Mouse (Mus musculus): ENCODE measurements at regions not wholly inside any gene's neighbourhood (a gene's known extent, or its start where the extent isn't known, plus 50 kb on each side); places are given as distances from the start of the nearest gene placed in this dataset.

DNA sequence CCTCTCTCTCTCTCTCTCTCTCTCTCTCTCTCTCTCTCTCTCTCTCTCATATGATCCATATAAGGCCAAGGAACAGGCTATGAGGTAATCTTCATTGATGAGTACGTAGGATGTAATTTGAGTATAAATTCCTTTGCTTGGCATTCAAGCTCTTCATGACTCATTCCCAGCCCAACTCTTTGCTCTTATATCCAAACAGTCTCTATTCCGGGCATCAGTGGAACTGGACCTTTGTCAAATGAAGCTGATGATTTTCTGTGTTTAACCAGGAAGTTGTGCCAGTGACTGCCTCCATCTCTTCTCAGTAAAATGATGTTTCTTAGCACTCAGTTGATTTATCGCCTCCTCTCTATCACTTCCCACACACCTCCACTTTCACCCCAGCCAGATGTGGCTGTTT, 132.4 kb upstream of the Nmur2 start:
- Histone ChIP-seq H3K79me3 (ENCODE audit: low read depth) (no peaks in the 10 kb centered on the region), H3K4me3 (ENCODE audit: insufficient read depth, poor library complexity, severe bottlenecking) (no peak overlapping the region), H3ac (ENCODE audit: control insufficient read depth, insufficient read length, low read depth) (no peak overlapping the region), H3K36me3 (ENCODE audit: control insufficient read depth, insufficient read depth) (no peaks in the 10 kb centered on the region), H3K79me2 (ENCODE audit: control insufficient read depth, insufficient read depth) (no peaks in the 10 kb centered on the region), H3K27me3 (ENCODE audit: control insufficient read depth, insufficient read depth, insufficient read length) (no peaks in the 10 kb centered on the region)
- TF ChIP-seq CTCF (IDR thresholded peaks at IDR 0.05; ENCODE audit: control insufficient read depth, insufficient read depth, insufficient read length) (no peak), MAX (IDR thresholded peaks at IDR 0.05) (no peak), FOSL1 (IDR thresholded peaks at IDR 0.05; ENCODE audit: insufficient read depth, low read length, poor library complexity, severe bottlenecking) (no peak), USF1 (IDR thresholded peaks at IDR 0.05; ENCODE audit: low read depth) (no peak), MYOG (IDR thresholded peaks at IDR 0.05; ENCODE audit: control insufficient read depth, extremely low read depth, insufficient read length) (no peak), MYOD1 (IDR thresholded peaks at IDR 0.05; ENCODE audit: control insufficient read depth, insufficient read length, low read depth) (no peak), CEBPB (IDR thresholded peaks at IDR 0.05; ENCODE audit: low read depth) (no peak)

- TF ChIP-seq MYOD1 (IDR thresholded peaks at IDR 0.05; ENCODE audit: control insufficient read depth, insufficient read length, low read depth) (no peak), CEBPB (IDR thresholded peaks at IDR 0.05; ENCODE audit: low read depth) (no peak), FOSL1 (IDR thresholded peaks at IDR 0.05; ENCODE audit: insufficient read depth, low read length, poor library complexity, severe bottlenecking) (no peak), MAX (IDR thresholded peaks at IDR 0.05) (no peak), USF1 (IDR thresholded peaks at IDR 0.05; ENCODE audit: low read depth) (no peak), MYOG (IDR thresholded peaks at IDR 0.05; ENCODE audit: control insufficient read depth, extremely low read depth, insufficient read length) (no peak), CTCF (IDR thresholded peaks at IDR 0.05; ENCODE audit: control insufficient read depth, insufficient read depth, insufficient read length) (no peak)
- H3K79me2 ChIP-seq (ENCODE audit: control insufficient read depth, insufficient read depth) = no peaks in the 10 kb centered on the region
- no peaks in the 10 kb centered on the region for H3K27me3 ChIP-seq (ENCODE audit: control insufficient read depth, insufficient read depth, insufficient read length)
- no peak overlapping the region for H3ac ChIP-seq (ENCODE audit: control insufficient read depth, insufficient read length, low read depth)
- H3K79me3 ChIP-seq (ENCODE audit: low read depth) = no peaks in the 10 kb centered on the region
- no peak overlapping the region for H3K4me3 ChIP-seq (ENCODE audit: insufficient read depth, poor library complexity, severe bottlenecking)
- H3K36me3 ChIP-seq (ENCODE audit: control insufficient read depth, insufficient read depth) = no peaks in the 10 kb centered on the region
Measured at GRCm38 (mm10) chr11:56169576-56169975, 128.8 kb upstream of the Nmur2 start.

DNA sequence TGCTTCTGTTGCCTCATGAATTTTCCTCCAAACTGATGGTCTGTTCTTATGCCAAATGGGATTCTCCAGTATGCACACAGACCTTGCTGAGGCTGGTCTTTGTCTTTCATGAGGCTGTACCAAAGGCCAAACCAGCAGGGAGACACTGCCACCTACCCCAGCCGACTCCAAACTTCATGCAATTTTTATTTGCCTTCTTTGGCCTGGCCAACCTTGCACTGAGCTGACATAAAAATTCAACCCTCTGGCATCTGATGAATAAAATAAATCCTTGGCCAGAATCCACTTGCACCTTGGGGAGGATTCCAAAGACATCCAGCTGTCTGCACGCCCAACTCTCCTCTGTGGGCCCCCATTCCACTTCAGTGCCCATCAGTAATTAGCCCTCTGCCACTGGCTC, 126.0 kb upstream of the Nmur2 start:
- Histone ChIP-seq H3K36me3 (ENCODE audit: control insufficient read depth, insufficient read depth) (no peaks in the 10 kb centered on the region), H3K27me3 (ENCODE audit: control insufficient read depth, insufficient read depth, insufficient read length) (no peaks in the 10 kb centered on the region), H3K79me2 (ENCODE audit: control insufficient read depth, insufficient read depth) (no peaks in the 10 kb centered on the region), H3K4me3 (ENCODE audit: insufficient read depth, poor library complexity, severe bottlenecking) (no peak overlapping the region), H3ac (ENCODE audit: control insufficient read depth, insufficient read length, low read depth) (no peak overlapping the region), H3K79me3 (ENCODE audit: low read depth) (no peaks in the 10 kb centered on the region)
- TF ChIP-seq MYOG (IDR thresholded peaks at IDR 0.05; ENCODE audit: control insufficient read depth, extremely low read depth, insufficient read length) (no peak), FOSL1 (IDR thresholded peaks at IDR 0.05; ENCODE audit: insufficient read depth, low read length, poor library complexity, severe bottlenecking) (no peak), MYOD1 (IDR thresholded peaks at IDR 0.05; ENCODE audit: control insufficient read depth, insufficient read length, low read depth) (no peak), USF1 (IDR thresholded peaks at IDR 0.05; ENCODE audit: low read depth) (no peak), CEBPB (IDR thresholded peaks at IDR 0.05; ENCODE audit: low read depth) (no peak)

DNA sequence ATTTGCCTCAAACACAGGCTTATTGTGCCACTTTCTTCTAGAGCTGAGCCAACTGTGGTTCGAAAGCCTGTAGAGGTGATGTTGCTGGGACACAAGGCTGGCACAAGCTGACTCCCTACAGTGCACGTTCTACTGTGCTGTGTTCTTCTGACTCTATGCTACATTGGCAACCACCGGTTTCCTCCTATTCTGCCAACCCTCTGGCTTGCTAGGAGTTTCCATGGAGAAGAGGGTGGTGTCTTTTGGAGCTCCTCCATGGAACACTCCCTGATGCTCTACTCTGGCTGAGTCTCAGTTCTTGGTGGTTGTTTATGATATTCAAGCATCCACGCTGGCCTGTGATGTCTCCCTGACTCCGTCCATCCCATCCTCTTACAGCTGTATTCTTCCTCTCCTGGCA, 124.9 kb upstream of the Nmur2 start:
- no peak for TF ChIP-seq FOSL1 (IDR thresholded peaks at IDR 0.05; ENCODE audit: insufficient read depth, low read length, poor library complexity, severe bottlenecking)
- H3K79me2 ChIP-seq (ENCODE audit: control insufficient read depth, insufficient read depth) = no peaks in the 10 kb centered on the region

DNA sequence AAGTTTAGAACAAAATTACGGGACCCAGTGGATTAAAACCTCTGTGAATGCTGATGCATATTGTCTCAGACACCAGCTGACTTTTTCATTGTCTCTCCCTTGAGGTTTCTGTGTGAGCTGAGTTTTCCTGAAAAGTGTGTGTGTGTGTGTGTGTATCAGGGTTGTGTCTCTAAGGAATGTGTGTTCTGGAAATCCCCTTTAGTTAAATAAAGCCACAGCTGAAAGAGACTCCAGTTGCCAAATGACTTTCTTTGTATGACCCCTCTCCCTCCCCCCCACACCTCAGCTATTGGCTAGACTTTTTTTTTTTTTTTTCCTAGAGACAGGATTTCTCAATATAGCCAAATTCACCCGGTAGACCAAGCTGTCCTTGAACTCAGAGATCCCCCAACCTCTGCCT, 119.5 kb upstream of the Nmur2 start:
- Histone ChIP-seq H3K79me2 (ENCODE audit: control insufficient read depth, insufficient read depth) (no peaks in the 10 kb centered on the region), H3K79me3 (ENCODE audit: low read depth) (no peaks in the 10 kb centered on the region), H3K27me3 (ENCODE audit: control insufficient read depth, insufficient read depth, insufficient read length) (no peaks in the 10 kb centered on the region), H3K4me3 (ENCODE audit: insufficient read depth, poor library complexity, severe bottlenecking) (no peak overlapping the region), H3ac (ENCODE audit: control insufficient read depth, insufficient read length, low read depth) (no peak overlapping the region), H3K36me3 (ENCODE audit: control insufficient read depth, insufficient read depth) (no peaks in the 10 kb centered on the region)
- TF ChIP-seq CTCF (IDR thresholded peaks at IDR 0.05; ENCODE audit: control insufficient read depth, insufficient read depth, insufficient read length) = no peak
- no peak for TF ChIP-seq MAX (IDR thresholded peaks at IDR 0.05)
- no peak for TF ChIP-seq USF1 (IDR thresholded peaks at IDR 0.05; ENCODE audit: low read depth)

More for the DNA sequence above, 124.9 kb upstream of the Nmur2 start:
- Histone ChIP-seq H3K79me3 (ENCODE audit: low read depth) (no peaks in the 10 kb centered on the region), H3K4me3 (ENCODE audit: insufficient read depth, poor library complexity, severe bottlenecking) (no peak overlapping the region), H3K36me3 (ENCODE audit: control insufficient read depth, insufficient read depth) (no peaks in the 10 kb centered on the region), H3ac (ENCODE audit: control insufficient read depth, insufficient read length, low read depth) (no peak overlapping the region), H3K27me3 (ENCODE audit: control insufficient read depth, insufficient read depth, insufficient read length) (no peaks in the 10 kb centered on the region)

DNA sequence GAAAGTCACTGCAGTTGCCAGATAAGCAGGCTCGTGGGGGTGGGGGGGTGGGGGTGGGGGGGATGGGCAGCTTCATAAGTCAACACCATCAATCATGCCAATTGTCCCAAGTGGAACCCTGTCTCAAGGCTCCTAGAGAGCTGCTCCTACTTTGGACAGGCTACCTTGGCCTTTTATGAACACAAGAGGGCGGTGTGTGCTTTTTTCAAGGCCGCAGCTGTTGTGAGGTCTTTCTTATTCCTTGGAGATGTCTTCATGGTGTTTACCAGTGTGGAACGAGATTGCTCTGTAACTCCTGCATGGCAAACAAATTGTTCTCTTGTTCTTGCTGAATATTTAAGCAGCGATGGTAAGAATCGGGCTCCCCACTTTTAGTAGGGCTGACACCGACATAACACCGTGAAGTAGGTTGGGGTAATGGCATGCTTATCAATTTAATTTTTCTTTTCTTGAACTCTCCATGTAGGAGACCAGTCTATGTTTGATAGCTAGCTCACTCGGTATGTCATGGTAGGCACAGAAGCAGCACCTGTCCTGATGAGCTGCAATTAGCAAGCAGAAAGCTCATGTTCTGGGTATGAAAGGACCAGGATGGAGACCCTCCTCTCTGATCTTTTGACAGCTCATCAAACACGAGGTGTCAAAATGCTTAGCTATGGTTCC, 118.7 kb upstream of the Nmur2 start:
- Histone ChIP-seq H3K79me3 (ENCODE audit: low read depth) (no peaks in the 10 kb centered on the region), H3K36me3 (ENCODE audit: control insufficient read depth, insufficient read depth) (no peaks in the 10 kb centered on the region), H3K27me3 (ENCODE audit: control insufficient read depth, insufficient read depth, insufficient read length) (no peaks in the 10 kb centered on the region), H3ac (ENCODE audit: control insufficient read depth, insufficient read length, low read depth) (no peak overlapping the region), H3K4me3 (ENCODE audit: insufficient read depth, poor library complexity, severe bottlenecking) (no peak overlapping the region), H3K79me2 (ENCODE audit: control insufficient read depth, insufficient read depth) (no peaks in the 10 kb centered on the region)
- no peak for TF ChIP-seq FOSL1 (IDR thresholded peaks at IDR 0.05; ENCODE audit: insufficient read depth, low read length, poor library complexity, severe bottlenecking)
- no peak for TF ChIP-seq MYOD1 (IDR thresholded peaks at IDR 0.05; ENCODE audit: control insufficient read depth, insufficient read length, low read depth)
- no peak for TF ChIP-seq MYOG (IDR thresholded peaks at IDR 0.05; ENCODE audit: control insufficient read depth, extremely low read depth, insufficient read length)
- TF ChIP-seq USF1 (IDR thresholded peaks at IDR 0.05; ENCODE audit: low read depth) = no peak
- TF ChIP-seq CEBPB (IDR thresholded peaks at IDR 0.05; ENCODE audit: low read depth) = no peak
- no peak for TF ChIP-seq CTCF (IDR thresholded peaks at IDR 0.05; ENCODE audit: control insufficient read depth, insufficient read depth, insufficient read length)
- TF ChIP-seq MAX (IDR thresholded peaks at IDR 0.05) = no peak

All from C2C12 (cell line).